Mouse (Mus musculus) bone marrow, adult 2 months (tissue): ENCODE data around the gene Rarb. TPM values are rescaled to one million over a fixed set of nuclear protein-coding genes. Genes with fewer than 3 reads are reported as not detected.

Source experiments
- H3K27ac ChIP-seq: fragments of 200-500 bp; 2 replicates; pipeline ENCODE4 v1.5.1; 2012; ENCODE audit warnings: low read depth, mild to moderate bottlenecking, control low read depth, inconsistent platforms, low read length; ENCODE audit not compliant: control insufficient read depth, poor library complexity, insufficient read depth
- H3K4me1 ChIP-seq: fragments of 200-500 bp; 2 replicates; pipeline ENCODE4 v1.6.1; 2011; ENCODE audit warnings: low read length; ENCODE audit not compliant: control insufficient read depth, insufficient read depth
- H3K4me3 ChIP-seq: fragments of 200-500 bp; replicated peaks from 2 replicates; pipeline ENCODE3; 2011; ENCODE audit warnings: mild to moderate bottlenecking, low read depth, low read length, control low read depth; ENCODE audit not compliant: control insufficient read depth
- CTCF ChIP-seq: fragments of 200-500 bp; IDR thresholded peaks from 2 replicates; pipeline ENCODE4 v1.5.1; 2011; ENCODE audit warnings: low read length, control low read depth; ENCODE audit not compliant: control insufficient read depth, insufficient read depth
- POLR2A ChIP-seq: fragments of 200-500 bp; IDR thresholded peaks from 2 replicates; pipeline ENCODE4 v1.6.1; 2011; ENCODE audit warnings: low read depth, mild to moderate bottlenecking, control low read depth, low read length, borderline replicate concordance; ENCODE audit not compliant: control insufficient read depth
- WGBS: fragments of 180-500 bp; shearing (Covaris S2); methylation state at CpG from one replicate; pipeline ENCODE4 v1.1.7; 2018; 5-methylcytosine and 5-hydroxymethylcytosine counted together
- polyA plus RNA-seq: library from polyadenylated mRNA; stranded (reverse); fragments of >200 nt; gene quantifications from 2 replicates; pipeline ENCODE4 v1.2.4, GENCODE M21; 2011; ENCODE audit warnings: low replicate concordance; ENCODE audit not compliant: missing spikeins, insufficient read depth, insufficient read length

Rarb gene
- polyA plus RNA-seq, 1 experiment, result not detected

DNA sequence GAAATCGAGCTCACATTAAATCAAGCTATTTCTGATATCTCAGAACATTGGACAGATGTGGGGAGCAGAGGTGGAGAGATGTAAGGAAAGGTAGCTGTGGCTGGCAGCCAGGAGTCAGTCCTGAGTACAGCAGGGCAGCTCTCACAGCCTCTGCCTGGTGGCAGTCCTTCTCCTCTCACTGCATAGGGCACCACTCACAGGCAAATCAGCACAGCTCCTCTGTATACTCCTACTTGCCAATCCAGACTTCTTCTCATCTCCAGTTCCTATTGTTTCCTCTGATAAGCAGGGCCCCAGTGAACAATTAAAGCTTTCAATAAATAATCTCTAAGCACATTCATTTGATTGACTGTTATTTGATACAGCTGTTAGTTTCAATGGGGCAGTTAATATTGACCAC, 252.0 kb downstream of the Rarb start:
- no peak overlapping the region for H3K27ac ChIP-seq
- TF ChIP-seq POLR2A, result no peak
- no peak for TF ChIP-seq CTCF
- WGBS, result 56% methylated on average over 1 of the region's 1 CpGs

DNA sequence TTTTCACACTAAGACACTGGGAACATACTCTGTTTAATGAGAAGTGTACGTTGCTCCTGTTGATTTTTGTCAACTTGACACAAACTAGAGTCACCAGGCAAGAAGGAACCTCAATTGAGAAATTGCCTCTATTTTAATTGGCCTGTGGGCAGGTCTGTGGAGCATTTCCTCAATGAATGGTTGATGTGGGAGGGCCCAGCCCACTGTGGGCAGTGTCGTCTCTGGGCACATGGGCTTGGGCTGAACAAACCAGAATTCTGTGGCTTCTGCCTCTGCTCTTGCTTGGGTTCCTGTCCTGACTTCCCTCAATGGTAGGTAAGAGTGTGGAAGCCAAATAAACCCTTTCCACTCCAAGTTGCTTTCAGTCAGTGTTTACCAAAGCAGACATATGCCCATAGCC, 255.0 kb downstream of the Rarb start:
- Histone ChIP-seq H3K4me3 (no peak overlapping the region), H3K27ac (no peak overlapping the region), H3K4me1 (no peaks in the 10 kb centered on the region; the same call in 1 of the 2 replicates)
- TF ChIP-seq POLR2A (no peak), CTCF (no peak)
- WGBS, result 9% methylated on average over 2 of the region's 2 CpGs

More for the DNA sequence above, 252.0 kb downstream of the Rarb start:
- Histone ChIP-seq H3K4me1 (no peaks in the 10 kb centered on the region; the same call in 1 of the 2 replicates), H3K4me3 (no peak overlapping the region)

DNA sequence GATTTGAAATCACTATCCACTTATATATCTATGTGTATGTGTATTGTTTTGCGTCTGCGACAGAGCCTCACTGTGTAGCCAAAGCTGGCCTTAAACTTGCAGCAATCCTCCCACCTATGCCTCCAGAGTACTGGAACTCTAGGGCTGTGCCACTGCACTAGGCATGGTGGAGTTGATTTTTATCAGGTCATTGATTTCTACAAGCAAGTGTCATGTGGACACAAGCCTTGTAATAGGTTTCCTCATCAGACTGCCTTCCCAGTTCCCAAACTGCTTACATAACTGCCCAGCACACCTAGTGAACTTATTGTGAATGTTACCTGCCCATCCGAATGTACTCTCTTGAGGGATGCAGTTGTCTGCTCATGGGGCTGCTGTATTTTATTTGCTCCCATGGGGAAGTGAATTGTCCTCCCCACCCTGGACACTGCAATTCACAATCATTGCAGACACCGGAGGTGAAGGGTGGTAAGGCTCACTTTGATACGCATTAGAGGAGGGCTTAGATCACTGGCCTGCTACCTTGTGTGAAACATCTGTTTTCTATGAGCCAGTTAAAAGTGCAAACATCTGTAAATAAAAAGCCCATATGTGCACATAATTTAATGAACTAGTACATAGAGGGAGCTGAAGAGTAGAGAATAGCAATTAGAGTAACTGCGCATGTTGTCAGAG, 257.3 kb downstream of the Rarb start:
- no peak overlapping the region for H3K4me3 ChIP-seq
- H3K27ac ChIP-seq, result no peak overlapping the region
- 77% methylated on average over 6 of the region's 6 CpGs for WGBS
- H3K4me1 ChIP-seq, result no peaks in the 10 kb centered on the region; the same call in 1 of the 2 replicates
- TF ChIP-seq CTCF (no peak), POLR2A (no peak)

DNA sequence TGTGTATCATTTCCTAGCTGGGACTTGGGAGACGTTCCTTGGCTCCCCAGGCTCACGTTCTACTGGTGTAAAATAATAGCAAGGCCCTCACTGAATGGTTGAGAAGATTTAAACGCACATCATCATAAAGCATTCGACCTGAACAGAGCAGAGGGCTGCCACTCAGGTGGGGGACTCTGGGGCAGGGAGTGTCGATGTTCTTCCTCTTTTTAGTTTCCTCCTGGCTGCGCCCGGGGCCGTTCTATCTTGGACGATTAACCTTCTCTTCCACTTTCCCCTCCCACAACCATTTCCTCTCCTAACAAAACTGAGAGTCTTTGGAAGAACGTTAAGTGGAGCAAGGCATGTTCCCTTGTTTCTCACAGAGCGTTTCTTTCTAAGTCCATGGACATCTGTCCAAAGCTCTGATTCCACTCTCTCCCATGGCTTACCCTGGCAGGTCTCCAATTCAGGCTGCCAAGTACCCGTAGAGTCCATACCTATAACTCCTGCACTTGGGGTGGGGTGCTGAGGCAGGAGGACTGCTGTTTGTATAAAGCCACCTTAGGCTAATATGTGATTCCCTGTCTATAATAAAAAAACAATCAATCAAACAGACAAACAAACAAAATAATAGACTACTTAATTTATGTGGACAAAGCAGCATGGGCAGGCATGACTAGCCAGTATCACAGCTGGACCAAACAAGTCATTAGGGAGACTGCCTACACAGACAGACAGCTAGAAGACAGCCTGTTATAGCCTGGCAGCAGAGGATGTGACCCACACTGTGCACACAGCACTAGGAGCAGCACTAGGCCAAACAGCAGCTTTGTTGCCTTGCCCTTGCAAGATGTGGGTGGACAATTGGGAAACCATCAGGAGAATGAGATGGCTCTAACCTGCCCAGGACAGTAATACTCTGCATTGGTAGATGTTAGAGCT, 259.4 kb downstream of the Rarb start:
- WGBS, result 3% methylated on average over 12 of the region's 12 CpGs
- Histone ChIP-seq H3K4me1 (no peaks in the 10 kb centered on the region; the same call in 1 of the 2 replicates), H3K27ac (no peak overlapping the region), H3K4me3 (no peak overlapping the region)
- TF ChIP-seq CTCF (no peak), POLR2A (no peak)

GRCm38 (mm10) chr14:16558033-16558432, 260.9 kb downstream of the Rarb start:
- 80% methylated on average over 2 of the region's 2 CpGs for WGBS

GRCm38 (mm10) chr14:16554643-16555459, 264.1 kb downstream of the Rarb start:
- Histone ChIP-seq H3K4me1 (peaks cover 2% of the 10 kb centered on the region; the same call in 1 of the 2 replicates), H3K27ac (no peak overlapping the region), H3K4me3 (no peak overlapping the region)
- TF ChIP-seq CTCF, result no peak
- no peak for TF ChIP-seq POLR2A
- 32% methylated on average over 12 of the region's 12 CpGs for WGBS

More at GRCm38 (mm10) chr14:16558033-16558432, 260.9 kb downstream of the Rarb start:
- TF ChIP-seq CTCF (no peak), POLR2A (no peak)
- no peak overlapping the region for H3K4me3 ChIP-seq
- H3K27ac ChIP-seq, result no peak overlapping the region
- H3K4me1 ChIP-seq, result peaks cover under 1% of the 10 kb centered on the region; the same call in 1 of the 2 replicates

GRCm38 (mm10) chr14:16554319-16554642, 264.7 kb downstream of the Rarb start:
- TF ChIP-seq CTCF (no peak), POLR2A (no peak)
- WGBS, result 63% methylated on average over 1 of the region's 1 CpGs

GRCm38 (mm10) chr14:16552293-16552692, 266.7 kb downstream of the Rarb start:
- TF ChIP-seq CTCF (no peak), POLR2A (no peak)
- H3K27ac ChIP-seq, result no peak overlapping the region
- 26% methylated on average over 1 of the region's 1 CpGs for WGBS

More at GRCm38 (mm10) chr14:16554319-16554642, 264.7 kb downstream of the Rarb start:
- Histone ChIP-seq H3K4me1 (peaks cover 2% of the 10 kb centered on the region; the same call in 1 of the 2 replicates), H3K4me3 (no peak overlapping the region), H3K27ac (no peak overlapping the region)

More at GRCm38 (mm10) chr14:16552293-16552692, 266.7 kb downstream of the Rarb start:
- Histone ChIP-seq H3K4me3 (no peak overlapping the region), H3K4me1 (peaks cover 2% of the 10 kb centered on the region; the same call in 1 of the 2 replicates)
